Mouse (Mus musculus) heart, embryonic 14.5 days (tissue): ENCODE data around the gene Morn1. TPM values are rescaled to one million over a fixed set of nuclear protein-coding genes. Genes with fewer than 3 reads are reported as not detected.
A peak's percentile ranks its signal among the peaks of the same experiment; 100 is the strongest.

Source experiments
- ATAC-seq: fragments of 200-750 bp; cut with Nextera tagmentation; 2 replicates; pipeline ENCODE4 v1.8.0; 2017; ENCODE audit warnings: low read depth, moderate TSS enrichment; ENCODE audit not compliant: insufficient number of reproducible peaks, insufficient read depth, low FRiP score
- H3K27ac ChIP-seq, 2 experiments: fragments of 200-500 bp in 1 of 2; fragments of 300-500 bp in 1 of 2; sonication (generic) in 1 of 2; replicated peaks in 1 of 2; 2 replicates each; pipeline ENCODE4 v1.5.1; 2012 to 2014; ENCODE audit warnings: low read depth in 2 of 2, low read length in 2 of 2, control low read depth in 1 of 2, mild to moderate bottlenecking in 1 of 2, mixed read lengths in 1 of 2; ENCODE audit not compliant: control insufficient read depth in 1 of 2, insufficient read depth in 1 of 2
- H3K27me3 ChIP-seq: fragments of 300-500 bp; sonication (generic); 2 replicates; pipeline ENCODE4 v1.6.1; 2014; ENCODE audit warnings: mild to moderate bottlenecking, low read length, control low read depth; ENCODE audit not compliant: control insufficient read depth, insufficient read depth
- H3K36me3 ChIP-seq: fragments of 300-500 bp; sonication (generic); 2 replicates; pipeline ENCODE4 v1.6.1; 2014; ENCODE audit warnings: mild to moderate bottlenecking, control low read depth, low read length, mixed read lengths; ENCODE audit not compliant: control insufficient read depth, insufficient read depth
- H3K4me1 ChIP-seq, 2 experiments: fragments of 200-500 bp in 1 of 2; fragments of 300-500 bp in 1 of 2; sonication (generic) in 1 of 2; 2 replicates each; pipeline ENCODE4 v1.6.1; 2012 to 2014; ENCODE audit warnings: low read length in 2 of 2, control low read depth in 1 of 2, mixed read lengths in 1 of 2; ENCODE audit not compliant: control insufficient read depth in 2 of 2, insufficient read depth in 2 of 2
- H3K4me2 ChIP-seq: fragments of 300-500 bp; sonication (generic); 2 replicates; pipeline ENCODE4 v1.6.1; 2014; ENCODE audit warnings: mild to moderate bottlenecking, low read length
- H3K4me3 ChIP-seq, 2 experiments: fragments of 200-500 bp in 1 of 2; fragments of 300-500 bp in 1 of 2; sonication (generic) in 1 of 2; 2 replicates each; pipeline ENCODE4 v1.5.1; 2012 to 2014; ENCODE audit warnings: low read length in 2 of 2, mild to moderate bottlenecking in 2 of 2, control low read depth in 1 of 2, low read depth in 1 of 2, moderate library complexity in 1 of 2; ENCODE audit not compliant: control insufficient read depth in 1 of 2, insufficient read depth in 1 of 2
- H3K9ac ChIP-seq: fragments of 300-500 bp; sonication (generic); 2 replicates; pipeline ENCODE4 v1.6.1; 2014; ENCODE audit warnings: mild to moderate bottlenecking, low read length
- H3K9me3 ChIP-seq: fragments of 300-500 bp; sonication (generic); 2 replicates; pipeline ENCODE4 v1.6.1; 2016; ENCODE audit warnings: low read length, control low read depth; ENCODE audit not compliant: control insufficient read depth
- WGBS: fragments of 180-500 bp; shearing (Covaris S2); extraction: QIAGEN DNeasy Blood & Tissue Kit; methylation state at CpG from one replicate; pipeline ENCODE4 v1.1.7; 2014; 5-methylcytosine and 5-hydroxymethylcytosine counted together
- polyA plus RNA-seq: library from polyadenylated mRNA; unstranded; fragments of >200 nt; fragmentation: Nextera tagmentation; extraction: Ambion mirVana; gene quantifications from 2 replicates; pipeline ENCODE4 v1.2.1, GENCODE M21; 2014

The Morn1 gene
- polyA plus RNA-seq, 1 experiment from 2014 or later: 2.5 TPM

GRCm38 (mm10) chr4:155092718-155093430 lies 6.5 kb downstream of the Morn1 start:
- Histone ChIP-seq H3K36me3 (0 out of 2 replicates have a peak, but pooled peaks cover 10% of the 10 kb centered on the region), H3K9me3 (no peaks in the 10 kb centered on the region), H3K4me1 (peaks cover 0 to 2% of the 10 kb centered on the region in 2 experiments; a peak in 2 of 4 replicates), H3K27ac (no peak overlapping the region), H3K4me2 (no peak overlapping the region), H3K27me3 (no peaks in the 10 kb centered on the region), H3K4me3 (no peak overlapping the region), H3K9ac (no peak overlapping the region)
- 87% methylated on average over 19 of the region's 19 CpGs for WGBS
- no peak for ATAC-seq

GRCm38 (mm10) chr4:155093431-155094149 lies 7.2 kb downstream of the Morn1 start:
- Histone ChIP-seq H3K4me1 (peaks cover under 1 to 2% of the 10 kb centered on the region in 2 experiments; a peak in 2 of 4 replicates), H3K9me3 (no peaks in the 10 kb centered on the region), H3K27ac (no peak overlapping the region), H3K4me3 (no peak overlapping the region), H3K4me2 (no peak overlapping the region), H3K27me3 (no peaks in the 10 kb centered on the region), H3K9ac (no peak overlapping the region), H3K36me3 (0 out of 2 replicates have a peak, but pooled peaks cover 10% of the 10 kb centered on the region)
- no peak for ATAC-seq
- 74% methylated on average over 7 of the region's 7 CpGs for WGBS

GRCm38 (mm10) chr4:155094565-155094964 lies 8.2 kb downstream of the Morn1 start:
- Histone ChIP-seq H3K27me3 (no peaks in the 10 kb centered on the region), H3K4me3 (no peak overlapping the region), H3K4me2 (no peak overlapping the region), H3K9ac (no peak overlapping the region), H3K36me3 (0 out of 2 replicates have a peak, but pooled peaks cover 10% of the 10 kb centered on the region), H3K27ac (no peak overlapping the region; a peak in 1 of 4 replicates), H3K4me1 (peaks cover 2 to 3% of the 10 kb centered on the region in 2 experiments; a peak in 2 of 4 replicates), H3K9me3 (no peaks in the 10 kb centered on the region)
- WGBS: 65% methylated on average over 3 of the region's 3 CpGs
- no peak for ATAC-seq

GRCm38 (mm10) chr4:155095238-155095900 lies 9.0 kb downstream of the Morn1 start:
- H3K27me3 ChIP-seq: no peaks in the 10 kb centered on the region
- H3K4me3 ChIP-seq: no peak overlapping the region
- no peak overlapping the region for H3K4me2 ChIP-seq
- H3K36me3 ChIP-seq: 0 out of 2 replicates have a peak, but pooled peaks cover 10% of the 10 kb centered on the region
- ATAC-seq: peak; percentile 47
- 41% methylated on average over 8 of the region's 8 CpGs for WGBS
- H3K9ac ChIP-seq: no peak overlapping the region
- H3K4me1 ChIP-seq: peaks cover 2 to 3% of the 10 kb centered on the region in 2 experiments; a peak in 2 of 4 replicates
- peak overlapping the region in 1 of 2 experiments; percentile 33; a peak in 1 of 4 replicates for H3K27ac ChIP-seq
- H3K9me3 ChIP-seq: no peaks in the 10 kb centered on the region

- Histone ChIP-seq H3K4me3 (no peak overlapping the region), H3K36me3 (0 out of 2 replicates have a peak, but pooled peaks cover 10% of the 10 kb centered on the region), H3K9me3 (no peaks in the 10 kb centered on the region), H3K4me2 (no peak overlapping the region), H3K4me1 (peaks cover 2 to 3% of the 10 kb centered on the region in 2 experiments; a peak in 2 of 4 replicates), H3K9ac (no peak overlapping the region), H3K27ac (no peak overlapping the region; a peak in 1 of 4 replicates), H3K27me3 (no peaks in the 10 kb centered on the region)
- no peak for ATAC-seq
- 94% methylated on average over 8 of the region's 8 CpGs for WGBS
Observed at GRCm38 (mm10) chr4:155095967-155096366, 9.6 kb downstream of the Morn1 start.

GRCm38 (mm10) chr4:155097452-155097851 lies 11.1 kb downstream of the Morn1 start:
- Histone ChIP-seq H3K4me3 (no peak overlapping the region), H3K4me2 (no peak overlapping the region), H3K9me3 (no peaks in the 10 kb centered on the region), H3K36me3 (0 out of 2 replicates have a peak, but pooled peaks cover 2% of the 10 kb centered on the region), H3K9ac (no peak overlapping the region), H3K4me1 (peaks cover 2 to 3% of the 10 kb centered on the region in 2 experiments; a peak in 2 of 4 replicates), H3K27me3 (no peaks in the 10 kb centered on the region), H3K27ac (no peak overlapping the region)
- no peak for ATAC-seq
- WGBS: 85% methylated on average over 6 of the region's 6 CpGs

- Histone ChIP-seq H3K9me3 (no peaks in the 10 kb centered on the region), H3K27ac (no peak overlapping the region), H3K9ac (no peak overlapping the region), H3K4me2 (no peak overlapping the region), H3K27me3 (no peaks in the 10 kb centered on the region), H3K4me1 (peaks cover 2 to 3% of the 10 kb centered on the region in 2 experiments; a peak in 2 of 4 replicates), H3K36me3 (no peaks in the 10 kb centered on the region), H3K4me3 (no peak overlapping the region)
- WGBS: 38% methylated on average over 4 of the region's 4 CpGs
- no peak for ATAC-seq
Observed at GRCm38 (mm10) chr4:155098572-155098971, 12.2 kb downstream of the Morn1 start.
